Mouse (Mus musculus) embryo, embryonic 11.5 days (tissue): Measurements from ENCODE around the gene Clasrp.

Source experiments
- DNase-seq: peaks from one replicate; pipeline ENCODE4 v3.0.0-alpha.2; 2012; ENCODE audit warnings: low read depth, low spot score

Gene Clasrp

DNA sequence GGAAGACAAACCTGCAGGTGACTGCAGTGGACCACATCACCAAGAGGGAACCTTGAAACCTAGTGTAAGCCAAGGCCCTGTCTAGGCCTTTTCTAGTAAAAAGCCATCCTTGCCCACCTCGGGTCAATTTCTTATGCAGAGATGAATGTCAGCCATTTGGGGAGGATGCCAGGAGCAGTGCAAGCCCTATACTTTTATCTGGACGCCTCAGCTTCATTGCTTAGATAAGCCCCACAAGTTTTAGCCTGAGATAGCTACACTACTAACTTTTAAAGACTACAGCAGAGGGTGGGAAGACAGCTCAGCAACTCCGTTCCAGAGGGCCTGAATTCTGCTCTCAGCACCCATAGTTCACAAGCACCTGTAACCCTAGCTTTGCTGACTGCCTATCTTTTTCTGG, 40.4 kb downstream of the Clasrp start:
- no peak for DNase-seq

DNA sequence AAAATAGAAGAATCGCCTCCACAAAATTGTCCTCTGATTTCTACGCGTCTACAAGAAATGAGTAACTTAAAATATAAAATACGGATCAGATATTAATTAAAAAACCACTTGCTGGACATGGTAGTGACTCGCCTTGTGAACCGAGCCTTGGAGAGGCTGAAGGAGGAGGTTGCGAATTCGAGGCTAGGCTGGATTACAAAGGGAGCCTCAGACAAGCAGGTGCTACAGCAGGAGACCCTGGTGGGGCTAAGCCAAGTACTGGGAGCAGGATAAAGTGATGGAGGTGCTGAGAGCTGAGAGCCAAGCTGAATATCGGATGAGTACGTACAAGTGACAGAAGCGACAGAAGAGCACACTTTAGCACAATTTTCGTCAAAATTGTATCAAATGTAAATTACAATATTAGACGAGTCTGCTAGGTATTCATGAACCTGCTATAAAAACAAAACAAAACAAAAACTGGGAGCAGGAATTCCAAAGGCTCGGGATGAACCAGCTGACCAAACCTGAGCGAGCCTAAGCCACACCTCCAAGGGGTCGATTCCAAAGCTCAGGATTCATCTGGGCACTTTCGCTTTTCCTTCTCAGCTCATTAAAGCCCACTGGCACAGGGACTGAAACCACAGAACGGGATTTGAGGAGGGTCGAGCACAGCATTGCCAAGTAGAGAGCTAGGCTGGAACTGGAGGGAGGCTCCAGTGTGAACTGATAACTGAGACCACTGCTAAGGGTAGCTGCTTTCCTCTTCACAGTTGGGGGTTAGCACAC, 41.5 kb downstream of the Clasrp start, which contains the start of gene Ppp1r37:
Gene Ppp1r37 (minus strand): TSS at position 434 of the 768 bp plus-strand sequence.
- no peak for DNase-seq

DNA sequence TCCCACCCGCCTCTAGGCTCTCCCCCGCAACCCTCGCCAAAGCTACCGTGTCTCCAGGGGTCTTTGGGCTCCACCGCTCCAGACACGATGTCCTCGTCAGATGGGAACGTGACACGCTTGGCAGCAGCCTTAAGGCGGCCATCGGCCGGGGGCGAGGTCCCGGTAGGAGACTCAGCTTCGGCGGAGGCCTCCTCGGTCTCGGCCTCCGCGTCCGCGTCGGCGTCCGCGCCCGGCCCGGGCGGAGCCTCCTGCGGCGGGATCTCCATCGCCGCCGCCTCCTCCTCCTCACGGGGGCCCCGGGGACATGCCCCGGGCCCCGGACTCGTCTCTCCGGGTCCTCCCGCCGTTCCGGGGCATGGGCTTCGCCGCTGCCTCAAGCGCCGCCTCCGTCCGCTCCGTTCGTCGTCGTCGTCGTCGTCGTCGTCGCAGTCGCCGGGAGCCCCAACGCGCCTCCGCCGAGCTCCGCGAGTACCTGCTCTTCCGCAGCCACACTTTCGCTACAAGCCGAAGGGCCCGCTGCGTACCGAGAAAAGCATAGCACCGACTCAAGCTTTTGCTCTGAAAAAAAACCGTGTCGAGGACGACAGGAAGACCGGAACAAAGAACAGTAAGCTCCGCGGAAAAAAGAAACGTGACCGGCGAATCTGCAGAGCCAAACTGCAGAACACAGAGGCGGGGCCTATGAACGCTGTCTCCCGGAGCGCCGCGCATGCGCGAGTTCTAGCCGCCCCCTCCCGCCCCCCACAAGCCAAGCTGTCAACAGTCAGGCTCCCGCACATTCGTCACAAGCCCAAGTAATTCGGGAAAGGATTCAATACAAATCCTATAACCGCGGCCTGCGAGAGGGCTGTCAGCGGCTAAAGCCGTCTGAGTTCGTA, 42.3 kb downstream of the Clasrp start:
- peak; percentile 92 for DNase-seq

DNA sequence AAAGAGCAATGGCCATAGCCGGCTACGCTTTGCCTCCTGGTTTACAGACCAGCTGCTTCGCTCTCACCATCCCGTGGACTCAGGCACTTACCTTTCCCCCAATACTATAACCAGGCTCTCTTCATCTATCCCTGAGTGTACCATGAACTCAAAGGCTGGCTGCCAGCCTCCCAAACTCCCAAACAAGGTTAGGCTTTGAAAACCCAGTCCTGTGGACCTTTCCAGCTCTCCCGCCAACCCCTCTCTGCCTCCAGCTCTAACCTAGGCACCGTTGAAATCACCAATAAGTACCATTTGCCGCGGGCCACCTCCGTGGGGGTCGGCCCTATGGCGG, 42.9 kb downstream of the Clasrp start:
- DNase-seq, result no peak

DNA sequence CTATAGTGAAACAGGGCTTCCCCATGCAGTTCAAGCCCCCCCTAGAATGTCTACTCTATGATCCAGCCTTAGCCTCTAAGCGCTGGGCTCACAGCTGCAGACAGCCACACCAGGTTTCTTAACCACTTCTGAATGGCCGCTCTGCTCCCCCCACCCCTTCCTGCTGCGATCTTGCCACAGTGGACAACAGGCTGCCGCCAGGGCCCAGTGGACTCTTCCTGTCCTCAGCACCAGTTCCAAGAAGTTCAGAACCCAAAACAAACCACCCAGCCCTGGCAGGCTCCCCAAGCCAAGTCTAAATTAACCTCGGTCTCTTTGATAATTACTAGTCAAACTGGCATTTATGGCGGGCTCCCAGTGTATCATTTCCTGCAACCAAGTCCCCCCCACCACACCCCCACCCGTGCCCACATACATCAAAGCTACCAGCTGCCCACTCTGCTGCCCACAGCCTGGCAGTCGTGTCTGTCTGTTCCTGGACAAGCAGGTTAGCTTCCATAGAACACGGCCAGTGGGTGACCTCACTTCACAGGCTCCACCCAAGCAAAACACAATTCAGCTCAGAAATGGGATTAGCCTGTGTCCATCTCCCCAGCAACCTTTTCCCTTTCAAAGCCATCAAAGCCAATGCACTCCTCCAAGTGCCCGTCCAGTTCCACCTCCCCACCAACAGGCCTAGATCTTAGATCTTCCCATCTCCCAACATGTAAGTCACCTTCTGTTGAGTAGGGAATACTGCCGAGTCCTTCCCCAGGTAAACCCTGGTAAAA, 43.6 kb downstream of the Clasrp start:
- no peak for DNase-seq

DNA sequence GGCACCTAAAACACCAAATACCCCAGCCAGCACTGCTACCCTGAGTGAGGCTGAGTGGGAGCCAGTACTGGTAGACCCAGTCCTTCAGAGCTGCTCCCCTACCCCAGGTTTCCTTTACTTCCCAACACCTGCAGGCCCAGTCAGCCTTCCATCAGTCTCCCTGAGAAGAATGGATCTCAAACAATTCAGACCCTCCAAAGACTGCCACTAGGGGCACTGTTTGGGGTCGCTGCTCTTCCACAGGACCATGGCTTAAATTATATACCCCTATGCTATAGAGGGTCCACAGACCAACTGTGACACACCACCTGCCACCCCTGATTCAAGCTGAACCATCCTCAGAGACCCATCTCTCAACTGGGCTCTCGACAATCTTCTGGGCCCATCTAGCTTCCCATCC, 45.3 kb downstream of the Clasrp start:
- DNase-seq, result no peak

DNA sequence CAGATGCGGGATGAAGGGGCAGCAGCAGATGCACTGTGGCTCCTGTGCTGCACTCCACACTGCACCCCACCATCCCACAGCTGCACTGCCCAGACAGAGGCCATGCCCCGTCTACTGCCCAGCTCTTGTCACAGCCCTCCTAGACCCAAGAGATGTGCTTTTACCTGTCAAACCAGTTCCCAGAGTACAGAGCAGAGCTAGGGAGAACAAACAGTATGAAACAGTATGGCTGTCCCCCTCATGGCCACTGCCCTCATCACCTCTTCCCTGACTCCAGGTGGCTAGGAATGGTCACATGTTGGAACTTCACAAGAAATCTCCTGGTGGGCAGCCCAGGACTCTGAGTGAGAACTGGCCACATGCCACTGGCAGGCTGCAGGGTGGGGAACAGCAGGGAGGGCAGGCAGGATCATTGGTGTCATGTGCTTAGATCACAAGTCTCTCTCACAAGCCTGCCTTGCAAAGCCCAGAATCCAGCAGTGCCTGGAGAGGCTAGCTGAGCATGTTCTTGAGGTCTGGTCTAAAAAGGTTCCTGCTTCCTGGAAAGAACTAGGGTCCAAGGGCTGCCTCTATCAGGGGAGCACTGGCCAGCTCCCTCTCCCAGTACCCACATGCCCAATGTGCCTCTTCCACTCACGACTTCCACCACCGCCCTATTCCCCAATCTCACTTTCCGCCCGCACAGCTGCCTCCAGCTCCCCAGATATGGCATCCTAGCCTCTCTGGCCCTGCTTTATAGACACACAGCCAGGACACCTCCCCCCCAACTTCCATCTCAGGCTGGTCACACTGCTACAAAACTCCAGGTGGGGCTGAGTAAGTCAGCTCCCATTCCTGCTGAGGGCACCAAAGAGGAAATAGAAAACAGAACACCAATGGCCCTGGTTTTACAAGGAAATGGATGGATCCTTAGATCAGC, 46.0 kb downstream of the Clasrp start:
- DNase-seq, result no peak

DNA sequence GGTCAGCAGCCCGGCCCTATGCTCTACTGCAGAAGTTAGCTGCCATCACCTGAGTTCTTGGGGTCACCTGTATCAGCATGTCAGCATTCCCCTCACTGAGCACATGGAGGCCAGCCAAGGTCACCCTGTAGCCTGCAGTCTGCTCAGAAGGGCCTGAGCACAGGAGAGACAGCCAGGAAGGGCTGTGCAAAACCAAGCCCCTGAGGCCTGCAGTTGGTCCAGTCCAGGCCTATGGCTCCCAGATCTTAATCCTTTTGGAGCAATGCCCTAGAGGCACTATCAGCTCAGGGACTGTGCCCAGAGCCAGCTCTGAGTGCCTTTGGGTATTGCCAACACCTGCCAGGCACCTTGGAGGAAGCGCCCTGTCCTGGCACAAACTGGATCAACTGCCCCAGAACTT, 47.2 kb downstream of the Clasrp start:
- DNase-seq, result no peak

DNA sequence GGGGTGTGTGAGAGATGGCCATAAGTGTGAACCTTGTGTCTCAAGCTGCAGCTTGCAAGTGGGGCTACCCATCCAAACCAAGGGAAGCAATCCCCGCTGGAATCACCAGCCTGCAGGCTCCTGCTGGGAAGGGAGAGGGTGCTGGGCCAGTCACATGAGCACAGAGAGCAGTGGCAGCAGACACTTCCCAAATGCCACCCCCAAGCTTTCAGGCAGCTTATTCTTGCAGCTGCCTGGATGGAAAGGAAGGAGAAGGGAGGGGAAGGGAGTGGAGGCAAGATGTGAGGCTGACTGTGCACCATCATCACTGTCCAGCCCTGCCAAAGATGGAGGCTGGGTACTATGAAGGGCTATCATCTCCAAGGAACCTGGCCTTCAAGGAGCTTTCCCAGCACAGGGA, 50.1 kb downstream of the Clasrp start:
- no peak for DNase-seq

DNA sequence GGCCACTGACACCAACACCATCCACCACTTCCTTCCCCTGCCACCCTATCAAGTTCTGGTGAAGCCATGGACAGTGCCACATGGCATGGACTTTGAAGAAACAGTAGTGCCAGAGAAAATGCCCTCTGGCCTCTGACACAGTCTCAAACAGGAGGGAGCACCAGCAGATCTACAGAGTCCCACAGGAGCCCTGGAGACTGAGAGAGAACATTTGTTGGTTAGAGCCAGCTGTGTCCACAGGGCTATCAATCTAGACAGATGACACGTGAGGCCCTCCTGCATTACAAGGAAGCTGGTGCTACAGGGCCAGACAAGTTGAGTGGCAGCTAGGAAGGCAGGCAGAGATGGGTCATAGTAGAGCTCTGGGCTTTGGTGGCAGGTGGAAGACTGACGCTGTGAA, 51.8 kb downstream of the Clasrp start:
- DNase-seq, result no peak

DNA sequence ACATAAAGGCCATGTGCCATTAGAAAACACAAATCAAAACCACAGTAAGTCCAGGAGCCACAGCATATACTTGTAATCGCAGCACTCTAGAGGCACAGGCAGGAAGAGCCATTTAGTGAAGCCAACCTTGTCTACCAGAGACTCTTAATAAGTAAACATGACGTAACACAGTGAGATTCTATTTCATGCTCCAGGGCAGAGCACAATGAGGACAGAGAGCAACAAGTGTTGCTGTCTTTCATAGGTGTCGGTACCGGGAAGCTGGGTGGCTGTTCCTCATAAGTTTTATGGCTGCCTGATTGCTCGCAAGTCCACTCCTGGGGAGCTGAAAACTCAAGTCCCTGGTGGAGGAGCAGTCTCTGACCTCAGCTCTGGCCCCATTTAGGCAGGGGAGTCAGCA, 52.7 kb downstream of the Clasrp start:
- no peak for DNase-seq

DNA sequence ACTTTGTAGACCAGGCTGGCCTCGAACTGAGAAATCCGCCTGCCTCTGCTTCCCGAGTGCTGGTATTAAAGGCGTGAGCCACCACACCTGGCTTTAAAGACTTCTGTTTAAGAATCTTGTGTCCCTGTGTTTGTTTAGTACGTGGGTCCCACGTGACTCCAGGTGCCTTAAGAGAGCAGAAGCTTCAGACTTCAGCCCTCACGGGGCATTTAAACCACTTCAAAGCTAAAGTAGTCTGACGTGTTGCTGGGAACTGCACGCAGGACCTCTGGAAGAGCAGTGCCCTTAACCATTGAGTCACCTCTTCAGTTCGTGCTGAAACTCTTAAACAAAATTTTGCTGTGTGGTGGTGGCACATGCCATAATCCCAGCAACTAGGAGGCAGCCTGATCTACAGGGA, 54.9 kb downstream of the Clasrp start:
- DNase-seq, result no peak

DNA sequence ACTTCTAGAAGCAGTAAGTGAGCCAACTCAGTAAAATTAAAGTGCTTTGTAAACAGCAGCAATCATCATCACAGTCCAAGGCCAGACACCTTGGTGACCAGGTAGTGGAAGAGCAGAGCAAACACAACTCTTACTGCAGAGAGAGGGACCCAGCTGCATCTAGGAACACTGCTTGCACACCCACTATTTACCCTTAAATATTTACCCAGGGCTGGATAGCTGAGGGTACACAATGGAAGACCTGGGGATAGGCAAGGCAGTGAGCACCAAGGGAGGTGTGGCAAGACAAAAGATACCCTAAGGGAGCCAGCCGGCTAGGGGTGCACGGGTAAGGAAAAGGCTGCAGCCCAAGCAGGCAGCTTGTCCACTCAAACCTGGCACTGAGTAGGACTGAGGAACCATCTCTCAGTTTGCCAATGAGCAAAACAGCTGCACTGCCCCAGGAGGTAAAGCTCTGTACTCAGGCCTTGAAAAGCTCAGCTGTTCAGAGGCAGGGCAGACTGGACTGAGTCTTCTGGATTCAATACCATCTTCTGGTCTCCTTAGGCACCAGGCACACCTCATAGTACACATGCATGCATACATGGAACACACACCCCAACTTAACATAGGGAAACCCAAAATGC, 56.8 kb downstream of the Clasrp start:
- no peak for DNase-seq

DNA sequence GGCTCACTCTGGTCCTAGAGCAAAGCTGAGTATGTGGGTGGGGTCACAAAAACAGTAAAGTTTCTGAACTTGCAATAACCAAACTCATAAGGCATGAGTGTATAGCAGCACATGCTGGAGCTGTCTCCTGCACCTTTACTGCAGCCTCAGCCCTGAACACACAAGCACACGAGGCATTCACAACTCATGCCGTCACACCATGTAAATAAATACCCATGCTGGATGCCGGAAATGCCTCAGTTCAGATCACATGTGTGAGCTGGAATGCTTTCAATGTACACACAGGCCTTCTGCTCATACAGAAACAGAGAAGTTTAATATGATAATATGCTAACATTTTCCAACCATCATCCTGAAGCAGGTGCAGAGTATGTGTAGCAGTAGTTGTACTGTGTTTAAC, 58.3 kb downstream of the Clasrp start:
- DNase-seq, result no peak

DNA sequence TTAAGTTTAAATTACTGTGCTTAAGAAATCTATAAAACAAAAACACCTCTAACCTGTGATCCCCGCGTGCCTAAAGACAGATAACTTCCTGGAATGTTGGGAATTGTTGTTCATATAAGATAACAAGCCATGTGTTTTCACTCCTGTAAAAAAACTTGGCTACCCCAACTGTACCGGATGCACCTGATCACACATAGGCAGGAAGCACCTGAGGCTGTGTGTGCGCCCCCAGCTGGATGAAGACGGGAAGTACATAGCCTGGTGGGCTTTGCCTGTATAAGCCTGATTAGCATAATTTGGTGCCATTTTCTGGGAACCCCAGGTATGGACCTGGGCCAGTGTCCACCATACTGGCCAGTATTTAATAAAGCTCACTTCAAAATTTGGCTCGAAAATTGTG, 60.7 kb downstream of the Clasrp start:
- DNase-seq, result no peak

DNA sequence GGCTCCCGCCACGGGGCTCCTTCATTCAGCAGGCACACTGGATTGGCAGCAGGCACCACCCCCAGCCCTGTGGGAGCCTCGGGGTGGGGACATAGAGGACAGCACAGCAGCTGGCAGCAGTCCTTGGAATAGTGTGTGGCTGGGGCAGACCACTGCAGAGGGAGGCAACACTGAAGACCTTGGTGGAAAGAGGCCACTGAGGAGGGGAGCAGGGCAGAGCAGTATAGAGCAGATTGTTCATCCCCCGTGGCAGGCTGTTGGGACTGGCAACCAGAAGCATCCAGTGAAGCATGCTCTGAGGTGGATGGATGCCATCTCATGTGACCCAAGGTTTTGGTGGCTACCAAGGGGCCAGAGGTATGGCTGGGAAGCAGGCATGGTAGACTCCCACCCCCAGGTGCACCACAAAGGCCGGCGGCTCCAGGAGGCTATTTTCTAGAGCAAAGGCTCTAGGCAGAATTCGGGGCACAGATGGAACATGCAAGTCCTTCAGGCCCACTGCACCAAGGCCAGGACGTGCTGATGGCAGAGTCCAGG, 62.1 kb downstream of the Clasrp start:
- no peak for DNase-seq

DNA sequence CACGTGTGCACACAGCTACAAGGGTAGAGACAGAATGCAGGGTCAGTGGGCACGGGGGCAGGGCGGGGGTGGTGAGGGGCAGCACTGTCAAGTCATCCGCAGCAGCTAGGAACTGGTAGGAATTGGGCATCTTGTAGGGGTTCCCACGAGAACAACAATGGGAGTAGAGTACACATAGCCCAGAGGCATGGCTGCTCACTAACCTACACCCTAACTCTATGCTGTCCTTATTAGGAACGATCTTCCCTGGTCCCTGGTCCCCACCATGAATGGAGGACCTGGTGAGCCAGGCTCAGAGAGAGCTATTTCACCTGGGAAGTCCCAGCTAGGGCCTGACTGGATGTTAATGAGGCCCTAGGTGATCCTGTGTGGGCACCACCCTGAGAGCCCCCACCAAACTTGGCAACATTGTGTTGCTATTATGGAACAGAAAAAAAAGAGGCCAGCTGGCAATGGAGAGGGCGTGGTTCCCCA, 62.6 kb downstream of the Clasrp start:
- no peak for DNase-seq

DNA sequence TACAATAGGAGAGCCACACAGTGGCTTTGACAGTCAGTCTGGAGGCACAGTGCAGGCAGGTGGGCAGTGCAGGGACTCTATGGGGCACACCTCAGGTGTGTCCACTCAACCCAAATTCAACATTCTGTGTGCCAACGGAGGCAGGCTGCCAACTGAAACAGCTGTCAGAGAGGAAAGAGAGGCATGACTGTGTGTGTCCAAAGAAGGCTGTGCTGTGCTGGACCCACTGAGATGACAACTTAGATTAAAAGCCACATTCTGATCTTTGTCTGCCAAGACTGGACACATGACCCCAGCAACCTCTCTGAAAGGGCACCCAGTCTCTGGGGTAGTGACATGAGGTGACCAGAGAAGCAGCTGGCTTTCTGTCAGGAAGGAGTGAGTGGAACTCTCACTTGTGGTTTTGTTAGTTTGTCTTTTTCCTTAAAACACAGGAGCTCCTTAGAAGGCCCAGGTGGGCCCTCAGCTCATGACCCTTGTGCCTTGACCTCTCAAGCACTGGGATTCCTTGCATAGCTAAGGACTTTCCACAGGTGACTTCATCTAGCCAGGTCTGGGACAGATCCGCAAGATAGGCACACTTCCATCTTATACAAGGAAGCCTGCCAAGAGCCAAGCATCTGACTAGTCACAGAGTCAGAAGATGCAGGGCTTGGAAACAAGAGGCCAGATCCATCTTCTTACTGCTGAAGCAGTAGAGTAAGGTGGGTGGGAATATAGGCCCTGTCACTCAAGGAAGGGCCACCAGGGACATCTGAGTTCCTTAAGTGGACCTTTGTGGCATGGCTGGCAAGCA, 63.3 kb downstream of the Clasrp start:
- DNase-seq, result no peak

DNA sequence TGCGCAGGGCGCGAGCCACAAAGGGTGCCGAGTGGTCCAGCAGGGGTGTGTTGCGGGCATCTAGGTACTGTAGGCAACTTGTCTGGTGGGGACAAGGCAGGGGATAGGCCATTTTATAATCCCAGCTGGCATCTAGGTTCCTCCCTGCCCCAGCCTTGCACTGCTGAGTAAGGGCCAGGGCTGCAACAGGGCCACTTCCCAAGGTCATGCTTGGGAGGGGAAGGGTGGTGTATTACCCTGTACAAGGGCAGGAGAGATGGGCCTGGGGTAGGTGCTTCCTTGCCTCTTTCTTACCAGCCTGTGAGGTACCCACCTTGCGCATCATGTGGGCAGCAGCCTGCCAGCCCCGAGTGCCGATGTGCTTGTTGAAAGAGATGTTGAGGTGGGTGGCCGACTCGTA, 69.6 kb downstream of the Clasrp start:
- no peak for DNase-seq

DNA sequence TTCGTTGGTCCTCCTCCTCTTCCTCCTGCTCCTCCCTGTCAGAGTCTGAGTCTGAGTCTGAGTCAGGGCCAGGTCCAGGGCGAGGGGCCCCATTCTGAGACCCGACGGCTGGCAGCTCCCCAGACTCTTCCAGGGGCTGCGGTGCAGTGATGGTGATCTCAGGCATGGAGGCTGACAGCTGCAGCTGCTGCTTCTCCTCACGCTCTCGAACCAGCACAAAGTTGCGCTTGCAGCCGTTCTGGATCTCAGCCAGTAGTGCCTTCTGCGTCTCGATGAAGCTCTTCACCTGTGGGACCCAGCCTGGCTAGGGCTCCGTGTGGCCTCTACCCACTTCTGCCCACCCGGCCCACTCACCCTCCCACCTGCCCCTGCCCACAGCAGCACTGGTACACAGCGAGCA, 72.0 kb downstream of the Clasrp start:
- no peak for DNase-seq
